Mouse (Mus musculus) G1E-ER4 (cell line): ENCODE measurements around the gene Ndc1. TPM values are rescaled to one million over a fixed set of nuclear protein-coding genes. Genes with fewer than 3 reads are reported as not detected.

ENCODE experiments used
- GATA1 ChIP-seq: IDR thresholded peaks from one replicate; pipeline ENCODE4 v1.8.0; 2012; ENCODE audit warnings: low read length, inconsistent platforms
- polyA plus RNA-seq: library from polyadenylated mRNA; stranded (reverse); fragments of >175 nt; gene quantifications from 2 replicates; pipeline ENCODE4 v1.2.3, GENCODE M21; 2012

Gene Ndc1
- polyA plus RNA-seq, 1 experiment: 12.9 TPM

GRCm38 (mm10) chr4:107426631-107427030 lies 59.0 kb downstream of the Ndc1 start:
- no peak for TF ChIP-seq GATA1

GRCm38 (mm10) chr4:107432717-107433116 lies 65.1 kb downstream of the Ndc1 start:
- TF ChIP-seq GATA1: no peak

GRCm38 (mm10) chr4:107433998-107434355 lies 66.4 kb downstream of the Ndc1 start:
- no peak for TF ChIP-seq GATA1

DNA sequence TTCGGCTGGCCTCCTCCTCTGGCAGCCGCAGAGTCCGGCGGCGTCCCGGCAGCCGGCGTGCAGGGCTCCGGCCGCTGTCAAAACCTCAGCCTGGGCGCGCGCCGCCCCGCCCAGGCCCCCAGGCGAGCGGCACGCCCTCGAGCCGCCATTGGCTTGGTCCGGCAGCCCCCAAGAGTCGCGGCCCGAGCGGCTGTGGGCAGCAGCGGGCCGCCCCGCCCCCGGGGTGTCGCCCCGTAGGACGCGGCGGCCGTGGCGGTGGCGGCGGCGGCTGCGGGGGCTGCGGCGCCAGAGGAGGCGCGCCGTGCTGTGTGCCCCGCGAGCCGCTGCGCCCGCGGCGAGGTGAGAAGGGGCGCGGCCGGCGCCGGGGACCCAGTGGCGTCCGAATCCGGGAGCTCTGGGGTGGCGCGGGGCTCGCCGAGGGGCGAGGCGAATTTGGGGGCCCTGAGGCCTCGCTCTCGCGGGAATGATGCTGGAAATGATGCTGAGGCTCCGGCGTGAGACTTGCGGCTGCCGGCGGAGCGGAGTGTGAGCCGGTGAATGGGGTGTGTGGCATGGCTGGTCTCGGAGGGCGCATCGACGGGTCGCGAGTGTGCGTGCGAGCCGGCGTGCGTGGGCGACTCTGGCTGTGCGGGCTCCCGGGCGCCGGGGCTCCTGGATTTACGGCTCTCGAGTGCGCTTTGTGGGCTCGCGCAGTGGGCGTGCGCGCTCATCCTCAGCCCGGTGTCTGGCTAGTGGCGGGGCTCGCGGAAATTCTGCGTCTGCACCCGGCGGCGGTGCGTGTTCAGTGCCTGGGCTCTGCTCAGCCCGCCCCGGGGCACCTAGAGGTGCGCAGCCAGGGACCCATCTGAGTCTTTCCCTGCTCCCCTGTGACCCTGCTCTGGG lies 67.0 kb downstream of the Ndc1 start, which contains the start of gene Glis1:
Gene Glis1 (plus strand): TSS at position 236 of the 882 bp plus-strand sequence.
- no peak for TF ChIP-seq GATA1

GRCm38 (mm10) chr4:107435238-107435946 lies 67.8 kb downstream of the Ndc1 start:
- no peak for TF ChIP-seq GATA1

GRCm38 (mm10) chr4:107436476-107436875 lies 68.9 kb downstream of the Ndc1 start:
- no peak for TF ChIP-seq GATA1

DNA sequence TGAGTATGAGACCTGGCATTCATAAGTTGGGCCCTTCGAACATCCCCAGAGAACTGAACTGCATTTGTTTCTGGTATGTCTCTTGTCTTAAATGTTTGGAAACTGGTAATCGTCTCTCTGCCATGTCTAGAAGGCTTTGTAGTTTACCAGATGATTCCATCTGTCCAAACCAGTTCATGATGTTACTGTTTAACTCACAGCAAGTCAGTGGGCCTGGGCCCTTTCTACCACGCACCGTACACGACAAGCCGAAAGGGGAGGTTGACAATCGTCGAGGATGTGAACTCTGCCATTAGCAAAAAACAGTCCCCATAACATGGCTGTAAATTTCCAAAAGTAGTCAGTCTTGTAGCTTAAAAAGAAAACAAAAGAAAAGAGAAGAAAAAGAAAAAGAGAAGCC lies 71.2 kb downstream of the Ndc1 start:
- TF ChIP-seq GATA1: no peak

DNA sequence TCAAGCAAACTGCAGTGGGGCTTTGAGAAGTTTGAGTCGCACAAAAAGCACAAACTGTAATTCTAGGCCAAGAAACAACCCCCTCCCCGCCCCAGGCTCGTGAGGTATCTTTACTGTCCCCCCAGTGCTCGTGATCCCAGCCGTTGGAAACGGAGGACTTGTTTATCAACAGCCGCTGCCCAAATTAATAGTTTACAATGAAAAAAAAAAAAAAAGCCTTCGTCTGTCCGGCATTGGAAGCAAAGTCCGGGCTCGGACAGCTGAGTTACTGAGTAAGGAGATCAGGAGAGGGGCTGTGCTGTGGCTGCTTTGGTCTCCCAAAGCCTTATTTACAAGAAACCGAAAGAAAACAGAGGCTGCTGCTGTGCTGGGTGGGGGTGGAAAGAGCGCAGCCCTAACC lies 72.7 kb downstream of the Ndc1 start:
- TF ChIP-seq GATA1: no peak

DNA sequence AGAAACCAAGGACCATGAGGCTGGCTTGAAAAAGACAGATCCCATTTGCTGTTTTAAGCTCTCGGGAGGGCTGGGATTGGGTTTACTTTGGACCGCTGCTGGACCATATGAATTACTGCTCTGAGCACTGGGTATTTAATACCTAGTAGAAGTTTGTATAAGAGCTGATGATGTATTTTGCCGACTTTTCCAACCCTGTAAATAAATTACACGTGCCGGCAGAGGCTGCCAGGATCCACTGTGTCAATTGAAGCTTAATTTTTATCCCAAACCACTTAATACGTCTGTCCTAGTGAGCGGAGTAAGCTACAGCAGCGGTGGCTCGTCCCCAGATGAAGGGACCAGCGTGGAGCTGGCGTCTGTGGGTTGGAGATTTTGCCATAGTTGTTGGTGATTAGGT lies 74.7 kb downstream of the Ndc1 start:
- no peak for TF ChIP-seq GATA1

DNA sequence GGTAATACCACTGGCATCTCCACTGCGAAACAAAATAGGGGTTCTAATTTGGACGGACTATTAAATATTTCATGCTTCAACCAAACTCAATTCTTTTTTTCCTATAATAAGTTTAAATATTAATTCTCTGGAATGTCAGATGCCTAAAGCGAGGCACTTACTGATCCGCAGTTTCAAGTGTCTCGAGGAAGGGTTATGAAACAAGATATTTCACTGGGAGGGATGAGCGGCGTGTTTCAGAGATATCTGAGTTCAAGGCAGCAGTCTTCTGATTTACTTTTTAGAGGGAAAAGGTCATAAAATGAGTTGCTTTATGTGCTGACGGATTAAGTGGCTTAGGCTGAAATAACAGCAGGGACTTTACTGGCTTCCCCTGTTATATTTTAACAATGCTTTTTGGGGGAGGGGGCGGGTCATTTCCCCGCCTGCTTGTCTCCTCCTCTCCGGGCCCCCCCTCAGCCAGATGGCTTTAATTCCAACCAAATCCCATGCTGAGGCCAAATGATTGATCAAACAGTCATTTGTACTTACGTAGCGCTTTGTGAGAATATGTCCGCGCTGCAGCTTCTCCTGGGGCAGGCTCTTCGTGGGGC lies 75.4 kb downstream of the Ndc1 start:
- TF ChIP-seq GATA1: no peak

DNA sequence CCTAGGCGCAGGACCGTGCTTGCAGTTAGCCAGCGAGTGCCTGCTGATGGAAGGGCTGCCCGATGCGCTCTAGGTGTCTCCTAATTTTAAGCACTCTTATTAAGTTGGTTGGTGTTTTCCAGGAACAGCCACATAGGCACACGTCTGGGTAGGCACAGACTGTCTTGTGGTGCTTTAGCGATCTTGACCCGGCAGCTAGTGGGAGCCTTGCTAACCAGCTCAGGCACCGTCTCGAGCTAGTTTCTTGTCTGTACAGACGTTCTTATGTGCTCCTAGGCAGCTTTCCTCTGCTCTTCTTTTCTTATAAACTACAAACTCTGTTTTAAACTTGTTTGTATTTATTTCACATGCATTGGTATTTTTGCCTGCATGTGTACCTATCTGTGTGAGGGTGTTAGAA lies 76.0 kb downstream of the Ndc1 start:
- no peak for TF ChIP-seq GATA1

DNA sequence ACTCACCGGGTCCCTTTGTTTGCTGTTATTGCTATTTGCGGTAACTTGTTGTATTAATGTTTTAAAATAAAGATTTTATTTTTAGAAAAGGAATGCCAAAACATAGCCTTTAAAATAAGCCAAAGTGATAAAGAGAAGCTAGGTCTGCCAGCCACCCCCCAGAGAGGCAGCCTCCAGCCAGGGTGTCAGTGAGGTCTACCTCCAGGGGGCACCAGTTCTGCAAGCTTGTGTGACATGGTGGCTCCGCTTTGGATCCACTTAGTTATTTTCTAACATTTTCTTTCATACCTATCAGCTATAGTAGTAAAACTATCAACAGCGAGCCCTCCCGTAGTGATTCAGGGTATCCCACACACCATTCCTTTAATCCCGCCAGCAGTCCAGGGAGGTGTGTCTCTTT lies 80.9 kb downstream of the Ndc1 start:
- TF ChIP-seq GATA1: no peak

GRCm38 (mm10) chr4:107449519-107449918 lies 81.9 kb downstream of the Ndc1 start:
- TF ChIP-seq GATA1: no peak

DNA sequence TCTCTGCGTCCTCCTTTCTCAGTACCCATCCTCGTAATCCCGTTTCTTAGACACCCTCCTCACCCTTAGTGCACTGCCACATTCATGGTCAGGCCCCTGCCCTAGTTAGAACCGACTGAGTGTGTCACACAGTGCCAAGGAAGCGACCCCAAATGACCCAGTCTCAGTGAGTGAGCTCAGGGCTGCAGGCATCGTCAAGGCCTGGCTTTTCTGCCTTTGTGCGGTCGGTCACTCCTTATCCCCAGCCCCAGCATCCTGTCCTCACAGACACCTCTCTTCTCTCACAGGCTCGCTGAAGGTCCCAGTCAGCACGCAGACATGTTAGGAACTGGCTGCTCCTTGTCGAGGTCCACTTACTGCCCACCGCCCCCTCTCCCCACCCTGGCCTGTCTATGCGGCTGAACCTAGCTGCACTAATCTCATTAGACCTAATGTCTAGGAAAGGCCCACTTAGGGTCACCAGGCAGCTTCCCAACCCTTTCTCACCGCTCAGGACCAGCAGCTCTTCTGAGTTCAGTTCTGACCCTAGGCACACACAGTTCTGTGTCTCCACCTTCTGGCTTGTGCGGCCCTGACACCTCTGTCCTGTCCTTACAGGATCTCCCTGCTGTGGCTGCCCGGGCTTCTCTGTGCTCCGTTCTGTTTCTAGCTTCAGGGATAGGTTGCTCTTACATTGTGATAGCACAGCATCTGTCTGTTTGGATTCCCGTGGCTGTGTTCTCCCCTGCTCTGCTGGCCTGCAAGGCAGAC lies 84.9 kb downstream of the Ndc1 start:
- TF ChIP-seq GATA1: no peak

GRCm38 (mm10) chr4:107453141-107453984 lies 85.8 kb downstream of the Ndc1 start:
- no peak for TF ChIP-seq GATA1
